Mouse (Mus musculus) limb, embryonic 15.5 days (tissue): ENCODE measurements around the gene Gm38393. TPM values are rescaled to one million over a fixed set of nuclear protein-coding genes. Genes with fewer than 3 reads are reported as not detected.
A peak's percentile ranks its signal among the peaks of the same experiment; 100 is the strongest.

ENCODE experiments used
- ATAC-seq: fragments of 200-750 bp; cut with Nextera tagmentation; 2 replicates; pipeline ENCODE4 v1.8.0; 2017; ENCODE audit warnings: low read depth, moderate TSS enrichment; ENCODE audit not compliant: insufficient number of reproducible peaks, low FRiP score, low TSS enrichment
- H3K27ac ChIP-seq: fragments of 300-500 bp; sonication (generic); 2 replicates; pipeline ENCODE4 v1.5.1; 2015; ENCODE audit warnings: moderate library complexity, mild to moderate bottlenecking, inconsistent platforms
- H3K27me3 ChIP-seq: fragments of 300-500 bp; sonication (generic); 2 replicates; pipeline ENCODE4 v1.6.1; 2015; ENCODE audit warnings: inconsistent platforms
- H3K36me3 ChIP-seq: fragments of 300-500 bp; sonication (generic); 2 replicates; pipeline ENCODE4 v1.6.1; 2015; ENCODE audit warnings: inconsistent platforms
- H3K4me1 ChIP-seq: fragments of 300-500 bp; sonication (generic); 2 replicates; pipeline ENCODE4 v1.6.1; 2015; ENCODE audit warnings: inconsistent platforms
- H3K4me2 ChIP-seq: fragments of 300-500 bp; sonication (generic); 2 replicates; pipeline ENCODE4 v1.6.1; 2015; ENCODE audit warnings: mild to moderate bottlenecking, inconsistent platforms
- H3K4me3 ChIP-seq: fragments of 300-500 bp; sonication (generic); 2 replicates; pipeline ENCODE4 v1.5.1; 2015; ENCODE audit warnings: mild to moderate bottlenecking, inconsistent platforms
- H3K9ac ChIP-seq: fragments of 300-500 bp; sonication (generic); 2 replicates; pipeline ENCODE4 v1.6.1; 2015; ENCODE audit warnings: inconsistent platforms
- H3K9me3 ChIP-seq: fragments of 300-500 bp; sonication (generic); 2 replicates; pipeline ENCODE4 v1.6.1; 2016; ENCODE audit warnings: inconsistent platforms
- WGBS: fragments of 180-500 bp; shearing (Covaris S2); methylation state at CpG from one replicate; pipeline ENCODE4 v1.1.7; 2015; 5-methylcytosine and 5-hydroxymethylcytosine counted together
- polyA plus RNA-seq: library from polyadenylated mRNA; unstranded; fragments of >200 nt; fragmentation: Nextera tagmentation; extraction: Ambion mirVana; gene quantifications from 2 replicates; pipeline ENCODE4 v1.2.1, GENCODE M21; 2015

Gm38393 gene
- 0.15 TPM in 1 of 2 replicates, not detected in the other for polyA plus RNA-seq

DNA sequence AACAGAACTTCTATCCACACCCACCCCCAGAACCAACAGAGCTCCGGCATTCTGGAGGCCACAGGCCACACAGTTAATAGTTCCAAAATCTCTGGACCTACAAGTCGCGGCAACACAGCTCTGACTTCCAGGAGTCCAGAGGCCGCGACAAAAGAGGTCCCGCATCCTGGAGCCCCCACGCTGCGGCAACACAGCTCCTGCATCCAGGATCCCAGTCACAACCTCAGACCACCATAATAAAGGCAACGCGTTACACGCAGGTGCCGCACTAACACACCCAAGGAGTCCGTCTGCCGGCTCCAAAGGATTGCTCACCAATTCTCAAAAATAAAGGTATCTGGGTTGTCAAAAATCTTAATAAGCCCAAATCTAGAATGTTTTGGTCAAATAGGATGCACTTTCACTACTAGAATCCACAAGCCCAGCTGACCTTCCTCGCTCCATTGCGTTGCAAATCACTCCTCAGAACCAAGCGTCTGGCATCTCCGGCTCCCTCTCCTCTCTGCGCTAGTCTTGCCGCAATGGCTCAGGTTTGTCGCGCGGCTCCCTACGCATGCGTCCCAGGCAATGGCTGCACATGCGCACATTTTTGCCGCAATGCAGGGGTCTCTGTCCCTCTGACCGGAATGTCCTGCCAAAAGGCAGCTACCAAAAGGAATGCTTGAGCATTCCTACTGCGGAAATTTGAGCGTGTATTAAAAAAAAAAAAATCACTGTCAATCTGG lies at the start of gene Gm38393, which contains the start of gene Snurf:
Gm38393 (minus strand) TSS at position 459 of the 725 bp plus-strand sequence.
Snurf (minus strand) TSS at position 444 of the 725 bp plus-strand sequence.
- ATAC-seq: no peak
- Histone ChIP-seq H3K4me3 (peak within 1 kb of the TSS; percentile 50), H3K27me3 (no peaks in the 10 kb centered on the region), H3K27ac (0 out of 2 replicates have a peak within 1 kb of the TSS, but pooled peaks have one; percentile 22), H3K4me1 (0 out of 2 replicates have a peak, but pooled peaks cover 6% of the 10 kb centered on the region), H3K9ac (peak within 1 kb of the TSS; percentile 26), H3K9me3 (no peaks in the 10 kb centered on the region; the same call in 1 of the 2 replicates), H3K4me2 (peak within 1 kb of the TSS; percentile 55), H3K36me3 (no peaks in the 10 kb centered on the region)
- 45% methylated on average over 30 of the region's 30 CpGs for WGBS

DNA sequence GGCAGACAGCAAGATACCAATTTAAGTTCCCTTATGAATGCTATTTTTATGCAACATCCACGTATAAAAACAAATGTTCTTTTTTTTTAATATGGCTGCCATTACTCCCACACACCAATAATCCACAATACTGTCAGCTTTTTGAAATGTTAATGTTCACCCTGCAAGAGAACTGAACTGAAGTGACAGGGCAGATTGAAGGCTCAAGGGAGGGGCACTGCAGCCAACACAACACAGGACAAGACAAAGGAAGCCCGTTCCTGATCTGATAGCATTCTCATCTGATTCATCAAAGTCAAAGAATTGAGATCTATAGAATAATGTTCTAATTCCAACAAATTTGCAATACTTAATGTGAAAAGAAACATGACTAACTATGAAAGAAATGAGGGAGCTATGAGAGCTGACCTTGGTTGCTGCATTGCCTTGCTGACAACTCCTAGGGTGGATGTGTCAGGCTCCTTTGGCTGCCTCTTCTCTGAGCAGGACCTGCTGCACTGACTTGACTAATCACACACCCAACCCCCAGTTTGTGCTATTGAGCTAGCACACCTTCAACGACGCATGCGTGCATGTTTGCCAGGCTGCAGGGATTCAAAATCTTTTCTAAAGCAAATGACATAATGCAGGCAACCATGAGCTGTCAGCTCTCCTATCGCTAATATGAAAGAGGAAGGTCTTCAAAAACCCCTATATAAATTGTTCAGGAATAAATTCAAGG lies 42.8 kb upstream of the Gm38393 start:
- H3K4me3 ChIP-seq: no peak overlapping the region
- 72% methylated on average over 6 of the region's 6 CpGs for WGBS
- H3K9ac ChIP-seq: no peak overlapping the region
- no peak overlapping the region for H3K27ac ChIP-seq
- no peaks in the 10 kb centered on the region for H3K36me3 ChIP-seq
- no peak overlapping the region for H3K4me2 ChIP-seq
- H3K9me3 ChIP-seq: no peaks in the 10 kb centered on the region
- H3K4me1 ChIP-seq: no peaks in the 10 kb centered on the region
- no peaks in the 10 kb centered on the region for H3K27me3 ChIP-seq
- ATAC-seq: no peak

DNA sequence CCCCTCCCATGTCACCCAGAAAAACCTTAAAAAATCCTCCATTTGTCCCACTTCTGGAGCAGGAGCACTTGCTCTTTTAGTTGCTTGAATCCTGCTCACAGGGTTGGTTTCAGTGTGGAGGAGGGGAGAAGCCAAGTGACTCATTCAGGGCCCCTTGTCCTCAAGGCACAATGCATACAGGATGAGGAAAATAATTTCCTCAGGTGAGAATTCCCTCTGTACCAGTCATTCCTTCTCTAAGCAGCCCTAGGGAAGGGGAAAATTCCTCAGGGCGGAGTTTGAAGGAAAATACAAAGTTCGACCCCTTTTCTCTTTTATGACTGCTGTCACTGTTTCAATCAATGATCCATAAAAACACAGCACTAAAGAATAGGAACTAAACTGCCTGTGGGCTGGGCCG lies 8.3 kb upstream of the Gm38393 start:
- Histone ChIP-seq H3K9ac (no peak overlapping the region), H3K27me3 (no peaks in the 10 kb centered on the region), H3K4me1 (no peaks in the 10 kb centered on the region), H3K9me3 (no peaks in the 10 kb centered on the region), H3K4me2 (no peak overlapping the region), H3K4me3 (no peak overlapping the region), H3K36me3 (no peaks in the 10 kb centered on the region), H3K27ac (no peak overlapping the region)
- 67% methylated on average over 3 of the region's 3 CpGs for WGBS
- ATAC-seq: no peak

DNA sequence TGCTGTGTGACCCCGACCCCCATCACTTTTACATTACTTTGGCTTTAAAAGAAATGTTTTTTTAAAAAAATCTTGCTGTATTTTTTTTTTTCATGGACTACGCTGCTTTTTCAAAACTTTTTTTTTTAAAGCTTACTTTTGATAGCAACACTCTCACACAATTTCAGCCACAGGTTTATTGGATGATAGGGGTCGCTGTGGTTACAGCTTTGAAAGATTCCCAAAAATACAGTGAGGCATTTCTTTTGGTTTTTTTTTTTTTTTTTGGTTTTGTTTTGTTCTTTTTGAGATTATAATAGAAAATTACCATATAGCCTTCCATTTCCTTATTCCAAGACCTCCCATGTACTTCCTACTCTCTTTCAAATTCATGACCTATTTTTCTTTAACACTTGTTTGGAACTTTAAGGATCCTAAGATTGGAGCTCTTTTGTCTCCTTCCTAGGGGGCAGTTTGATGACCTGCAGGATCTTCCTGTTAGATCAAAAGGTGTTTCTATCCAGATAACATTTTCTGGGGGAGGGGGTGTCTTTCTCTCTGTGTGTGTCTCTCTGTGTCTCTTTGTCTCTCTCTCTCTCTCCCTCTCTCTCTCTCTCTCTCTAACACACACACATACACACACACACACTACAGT lies 3.0 kb upstream of the Gm38393 start:
- Histone ChIP-seq H3K36me3 (no peaks in the 10 kb centered on the region), H3K27ac (no peak overlapping the region), H3K4me1 (0 out of 2 replicates have a peak, but pooled peaks cover 6% of the 10 kb centered on the region), H3K9me3 (no peaks in the 10 kb centered on the region; the same call in 1 of the 2 replicates), H3K4me3 (no peak overlapping the region), H3K4me2 (no peak overlapping the region), H3K27me3 (no peaks in the 10 kb centered on the region), H3K9ac (no peak overlapping the region)
- ATAC-seq: no peak
- WGBS: 38% methylated on average over 3 of the region's 3 CpGs

DNA sequence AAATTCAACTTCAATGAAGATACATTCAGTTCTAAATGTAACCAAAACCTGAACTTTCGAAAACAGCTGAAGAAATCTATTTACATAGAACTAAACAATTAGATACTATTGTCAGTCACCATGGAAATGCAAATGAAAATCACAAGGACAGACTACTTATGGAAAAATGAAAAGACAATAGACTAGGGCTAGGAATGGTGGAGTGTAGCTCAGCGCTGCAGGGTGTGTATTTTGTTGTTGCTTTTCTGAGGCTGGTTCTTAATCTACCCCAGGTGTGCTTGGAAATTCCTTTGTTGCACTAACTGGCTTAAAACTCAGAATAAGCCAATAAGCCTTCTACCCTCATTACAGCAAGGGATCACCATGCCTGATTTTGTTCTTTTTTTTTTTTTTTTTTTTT lies 1.4 kb upstream of the Gm38393 start:
- 56% methylated on average over 2 of the region's 2 CpGs for WGBS
- Histone ChIP-seq H3K9ac (no peak overlapping the region), H3K9me3 (no peaks in the 10 kb centered on the region; the same call in 1 of the 2 replicates)

DNA sequence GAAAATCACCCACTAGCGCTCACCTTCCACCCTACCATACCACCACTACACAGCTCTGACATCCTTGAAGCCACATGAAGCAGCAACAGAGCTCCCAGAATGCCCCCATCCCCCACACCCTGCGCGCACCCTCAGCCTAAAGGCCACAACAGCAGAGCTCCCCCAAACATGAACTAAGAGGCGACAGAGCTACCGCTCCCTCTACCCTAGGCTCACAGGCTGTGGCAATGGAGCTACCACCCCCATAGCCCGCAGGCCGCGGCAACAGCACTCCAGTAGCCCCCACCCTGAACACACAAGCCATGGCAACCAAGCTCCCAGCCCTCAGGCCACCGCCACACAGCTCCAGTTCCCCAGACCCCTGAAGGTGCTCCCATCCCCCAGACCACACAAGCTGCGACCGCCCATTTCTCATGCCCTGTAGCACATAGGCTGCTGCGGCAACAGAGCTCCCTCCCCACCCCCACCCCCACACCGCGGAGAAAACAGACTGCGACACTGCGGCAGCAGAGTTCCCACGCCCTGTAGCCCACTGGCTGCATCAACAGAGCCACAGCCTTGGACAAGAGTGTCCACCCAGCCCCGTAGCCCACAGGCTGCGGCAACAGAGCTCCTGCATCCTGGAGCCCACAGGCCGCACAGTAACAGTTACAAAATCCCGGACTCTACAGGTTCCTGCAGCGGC lies 801 bp downstream of the Gm38393 start:
- H3K4me2 ChIP-seq: peak overlapping the region; percentile 55
- no peaks in the 10 kb centered on the region for H3K36me3 ChIP-seq
- H3K27me3 ChIP-seq: no peaks in the 10 kb centered on the region
- peak overlapping the region; percentile 26 for H3K9ac ChIP-seq
- H3K9me3 ChIP-seq: no peaks in the 10 kb centered on the region; the same call in 1 of the 2 replicates
- 0 out of 2 replicates have a peak, but pooled peaks have one; percentile 52 for ATAC-seq
- peak overlapping the region; percentile 50 for H3K4me3 ChIP-seq
- 0 out of 2 replicates have a peak overlapping the region, but pooled peaks have one; percentile 22 for H3K27ac ChIP-seq
- 0 out of 2 replicates have a peak, but pooled peaks cover 6% of the 10 kb centered on the region for H3K4me1 ChIP-seq
- 51% methylated on average over 22 of the region's 22 CpGs for WGBS

More for the DNA sequence above, 1.4 kb upstream of the Gm38393 start:
- H3K27ac ChIP-seq: no peak overlapping the region
- H3K4me2 ChIP-seq: no peak overlapping the region
- no peak overlapping the region for H3K4me3 ChIP-seq
- ATAC-seq: no peak
- H3K27me3 ChIP-seq: no peaks in the 10 kb centered on the region
- H3K4me1 ChIP-seq: 0 out of 2 replicates have a peak, but pooled peaks cover 6% of the 10 kb centered on the region
- no peaks in the 10 kb centered on the region for H3K36me3 ChIP-seq

DNA sequence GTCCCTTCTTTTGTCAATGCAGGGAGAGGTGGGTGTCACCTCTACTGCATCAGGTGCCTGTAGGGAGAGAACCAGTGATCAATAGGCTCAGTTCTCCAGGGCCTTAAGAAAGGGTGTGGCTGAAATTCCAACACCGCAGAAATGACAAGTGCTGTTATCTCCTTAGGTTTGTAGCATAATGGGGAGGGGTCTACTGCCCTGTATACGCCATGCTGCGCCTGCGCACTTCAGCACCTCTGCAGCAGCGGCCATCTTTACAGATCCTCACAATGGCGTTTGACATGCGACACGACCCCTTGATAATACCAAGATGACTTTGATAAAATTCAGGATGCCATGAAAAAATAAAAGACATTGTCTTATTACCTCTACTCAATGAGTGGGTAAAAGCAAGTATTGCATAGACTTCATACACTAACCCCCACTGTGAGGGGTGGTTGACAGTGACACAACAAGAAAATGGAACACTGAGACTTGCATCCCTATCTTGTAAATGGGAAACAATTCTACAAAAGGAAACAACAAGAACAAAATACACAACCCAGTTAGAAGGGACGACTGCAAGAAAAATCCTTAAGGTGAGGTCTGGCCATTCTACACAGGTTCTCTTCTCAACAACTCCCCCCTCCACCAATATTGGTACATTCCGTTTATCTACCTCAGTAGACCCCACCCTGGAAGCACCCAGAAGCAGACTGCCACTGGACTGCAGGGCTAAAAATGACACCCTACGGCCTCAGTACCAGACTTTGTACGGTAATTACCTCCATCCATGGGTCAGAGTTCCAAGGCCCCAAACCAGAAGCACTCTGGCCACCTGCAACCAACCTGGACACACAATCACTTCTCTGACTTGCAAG lies 1.6 kb downstream of the Gm38393 start:
- WGBS: 56% methylated on average over 12 of the region's 12 CpGs
- Histone ChIP-seq H3K27me3 (no peaks in the 10 kb centered on the region), H3K9ac (no peak overlapping the region), H3K36me3 (no peaks in the 10 kb centered on the region), H3K9me3 (no peaks in the 10 kb centered on the region; the same call in 1 of the 2 replicates), H3K4me1 (0 out of 2 replicates have a peak, but pooled peaks cover 6% of the 10 kb centered on the region), H3K4me2 (peak overlapping the region; percentile 55), H3K27ac (no peak overlapping the region), H3K4me3 (peak overlapping the region; percentile 50)
- no peak; the same call in 1 of the 2 replicates for ATAC-seq

DNA sequence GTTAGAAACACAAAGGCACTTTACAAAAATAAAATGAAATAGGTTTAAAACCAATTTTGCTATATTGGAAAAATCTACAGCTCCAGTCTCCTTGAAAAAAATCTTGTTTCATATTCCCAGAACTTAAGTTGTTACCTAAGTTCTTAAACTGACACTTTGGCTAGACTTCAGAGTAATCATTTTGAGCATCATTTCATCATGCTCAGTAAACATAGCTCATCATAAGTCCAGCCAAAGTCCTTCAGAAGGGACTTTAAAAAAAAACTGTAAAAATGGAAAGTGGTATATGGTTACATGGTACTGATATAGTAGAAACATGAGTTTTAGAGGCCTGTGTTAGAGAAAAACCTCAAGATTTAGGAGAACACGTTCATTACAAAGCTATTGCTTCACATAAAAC lies 26.2 kb downstream of the Gm38393 start:
- Histone ChIP-seq H3K4me2 (no peak overlapping the region), H3K4me1 (no peaks in the 10 kb centered on the region), H3K36me3 (peaks cover 1% of the 10 kb centered on the region; the same call in 1 of the 2 replicates), H3K9ac (no peak overlapping the region), H3K9me3 (0 out of 2 replicates have a peak, but pooled peaks cover under 1% of the 10 kb centered on the region), H3K27ac (no peak overlapping the region), H3K27me3 (no peaks in the 10 kb centered on the region), H3K4me3 (no peak overlapping the region)
- WGBS: 70% methylated on average over 1 of the region's 1 CpGs
- ATAC-seq: no peak
